Mouse (Mus musculus) urinary bladder, postnatal 36 days (tissue): ENCODE measurements around the gene Hnrnpa2b1.

Experiments used
- DNase-seq, 2 experiments: peaks; one replicate each; pipeline ENCODE4 v3.0.0; 2022; ENCODE audit warnings: low spot score in 2 of 2, mixed read lengths in 1 of 2

The Hnrnpa2b1 gene

GRCm38 (mm10) chr6:51468891-51469561, 668 bp downstream of the Hnrnpa2b1 start:
- DNase-seq: peak; percentile 73 to 78

GRCm38 (mm10) chr6:51467649-51468048, 2.0 kb downstream of the Hnrnpa2b1 start:
- no peak for DNase-seq

GRCm38 (mm10) chr6:51460363-51460762, 9.3 kb downstream of the Hnrnpa2b1 start:
- no peak for DNase-seq

GRCm38 (mm10) chr6:51460021-51460360, 9.7 kb downstream of the Hnrnpa2b1 start:
- no peak for DNase-seq

- DNase-seq: no peak
Observed at GRCm38 (mm10) chr6:51459313-51460020, 10.2 kb downstream of the Hnrnpa2b1 start.

GRCm38 (mm10) chr6:51458925-51459312, 10.8 kb downstream of the Hnrnpa2b1 start:
- DNase-seq: no peak

GRCm38 (mm10) chr6:51457770-51458387, 11.8 kb downstream of the Hnrnpa2b1 start:
- no peak for DNase-seq

GRCm38 (mm10) chr6:51457283-51457682, 12.4 kb downstream of the Hnrnpa2b1 start:
- DNase-seq: no peak

GRCm38 (mm10) chr6:51456198-51456597, 13.5 kb downstream of the Hnrnpa2b1 start:
- no peak for DNase-seq

GRCm38 (mm10) chr6:51454949-51455348, 14.7 kb downstream of the Hnrnpa2b1 start:
- no peak for DNase-seq

GRCm38 (mm10) chr6:51452927-51453503, 16.7 kb downstream of the Hnrnpa2b1 start:
- no peak for DNase-seq

- no peak for DNase-seq
Observed at GRCm38 (mm10) chr6:51442191-51442835, 27.4 kb downstream of the Hnrnpa2b1 start.

- DNase-seq: no peak
Observed at GRCm38 (mm10) chr6:51438826-51439330, 30.8 kb downstream of the Hnrnpa2b1 start.

GRCm38 (mm10) chr6:51437665-51438064, 32.0 kb downstream of the Hnrnpa2b1 start:
- DNase-seq: peak; percentile 27 to 65

GRCm38 (mm10) chr6:51434270-51434669, 35.4 kb downstream of the Hnrnpa2b1 start:
- DNase-seq: peak in 1 of 2 experiments; percentile 13

GRCm38 (mm10) chr6:51432535-51433397, 36.9 kb downstream of the Hnrnpa2b1 start, which contains the start of gene Nfe2l3:
Gene Nfe2l3 (plus strand): TSS chr6:51432670.
- DNase-seq: peak; percentile 57 to 81

- DNase-seq: no peak
Observed at GRCm38 (mm10) chr6:51424537-51424936, 45.2 kb downstream of the Hnrnpa2b1 start.

GRCm38 (mm10) chr6:51423466-51424122, 46.1 kb downstream of the Hnrnpa2b1 start:
- no peak for DNase-seq

GRCm38 (mm10) chr6:51417306-51417936, 52.3 kb downstream of the Hnrnpa2b1 start:
- peak in 1 of 2 experiments; percentile 17 for DNase-seq

- DNase-seq: no peak
Observed at GRCm38 (mm10) chr6:51416433-51416832, 53.3 kb downstream of the Hnrnpa2b1 start.
